Mouse (Mus musculus) ES-Bruce4 (cell line): ENCODE measurements around the gene Defb20. TPM values are rescaled to one million over a fixed set of nuclear protein-coding genes. Genes with fewer than 3 reads are reported as not detected.

Experiments used
- H3K27ac ChIP-seq: 2 replicates; pipeline ENCODE4 v1.5.1; 2012; ENCODE audit warnings: low read length, inconsistent platforms; ENCODE audit not compliant: insufficient read depth
- H3K27me3 ChIP-seq: 2 replicates; pipeline ENCODE4 v1.6.1; 2012; ENCODE audit warnings: mild to moderate bottlenecking, low read length, inconsistent platforms; ENCODE audit not compliant: control insufficient read depth, poor library complexity, insufficient read depth, severe bottlenecking
- H3K36me3 ChIP-seq: 2 replicates; pipeline ENCODE4 v1.6.1; 2012; ENCODE audit warnings: inconsistent platforms, mild to moderate bottlenecking, low read length, moderate library complexity; ENCODE audit not compliant: control insufficient read depth, poor library complexity, insufficient read depth, severe bottlenecking
- H3K4me1 ChIP-seq: one replicate; pipeline ENCODE4 v1.8.1; 2011; ENCODE audit warnings: low read length; ENCODE audit not compliant: control insufficient read depth, insufficient read depth
- H3K4me3 ChIP-seq: 2 replicates; pipeline ENCODE4 v1.5.1; 2011; ENCODE audit warnings: low read depth, mild to moderate bottlenecking, low read length
- H3K9ac ChIP-seq: 2 replicates; pipeline ENCODE4 v1.6.1; 2012; ENCODE audit warnings: low read depth, mild to moderate bottlenecking, inconsistent platforms; ENCODE audit not compliant: poor library complexity, severe bottlenecking
- H3K9me3 ChIP-seq: replicated peaks from 2 replicates; pipeline ENCODE4 v1.6.1; 2012; ENCODE audit warnings: mild to moderate bottlenecking, low read length, inconsistent platforms; ENCODE audit not compliant: control insufficient read depth, poor library complexity, insufficient read depth, severe bottlenecking
- CTCF ChIP-seq: IDR thresholded peaks from one replicate; pipeline ENCODE4 v1.8.1; 2011; ENCODE audit warnings: low read depth, low read length
- EP300 ChIP-seq: IDR thresholded peaks from 2 replicates; pipeline ENCODE4 v1.6.1; 2011; ENCODE audit warnings: low read depth, low read length; ENCODE audit not compliant: insufficient read depth
- POLR2A ChIP-seq: IDR thresholded peaks from one replicate; pipeline ENCODE4 v1.8.1; 2011; ENCODE audit warnings: low read length; ENCODE audit not compliant: insufficient read depth
- polyA plus RNA-seq: library from polyadenylated mRNA; stranded (reverse); fragments of >200 nt; gene quantifications from 2 replicates; pipeline ENCODE4 v1.2.4, GENCODE M21; 2011; ENCODE audit warnings: low read depth; ENCODE audit not compliant: missing spikeins, insufficient read depth, insufficient read length

Defb20 gene
- polyA plus RNA-seq, 1 experiment, result not detected

DNA sequence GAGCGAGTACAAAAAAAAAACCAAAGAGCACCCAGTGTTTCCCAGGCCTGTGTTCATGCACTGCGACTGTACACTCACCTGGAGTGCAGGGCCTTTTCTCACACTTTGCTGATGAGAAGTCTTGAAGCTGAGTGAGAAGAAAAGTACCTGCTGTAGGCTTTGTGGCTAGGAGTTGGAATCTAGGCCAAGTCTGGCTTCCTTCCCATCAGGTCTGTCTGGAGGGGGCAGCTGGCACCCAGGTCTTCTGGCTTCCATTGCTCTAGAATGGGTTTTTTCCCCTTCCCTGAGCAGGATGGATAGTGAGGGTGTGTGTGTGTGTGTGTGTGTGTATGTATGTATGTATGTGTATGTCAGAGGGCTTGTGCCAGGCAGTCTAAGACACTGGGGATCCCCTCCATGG, 37.0 kb upstream of the Defb20 start:
- no peak overlapping the region for H3K4me3 ChIP-seq
- no peaks in the 10 kb centered on the region for H3K27me3 ChIP-seq
- no peaks in the 10 kb centered on the region for H3K9me3 ChIP-seq
- H3K36me3 ChIP-seq, result no peaks in the 10 kb centered on the region
- H3K9ac ChIP-seq, result no peak overlapping the region
- TF ChIP-seq EP300 (no peak), CTCF (no peak), POLR2A (no peak)
- H3K4me1 ChIP-seq, result no peaks in the 10 kb centered on the region
- no peak overlapping the region for H3K27ac ChIP-seq

DNA sequence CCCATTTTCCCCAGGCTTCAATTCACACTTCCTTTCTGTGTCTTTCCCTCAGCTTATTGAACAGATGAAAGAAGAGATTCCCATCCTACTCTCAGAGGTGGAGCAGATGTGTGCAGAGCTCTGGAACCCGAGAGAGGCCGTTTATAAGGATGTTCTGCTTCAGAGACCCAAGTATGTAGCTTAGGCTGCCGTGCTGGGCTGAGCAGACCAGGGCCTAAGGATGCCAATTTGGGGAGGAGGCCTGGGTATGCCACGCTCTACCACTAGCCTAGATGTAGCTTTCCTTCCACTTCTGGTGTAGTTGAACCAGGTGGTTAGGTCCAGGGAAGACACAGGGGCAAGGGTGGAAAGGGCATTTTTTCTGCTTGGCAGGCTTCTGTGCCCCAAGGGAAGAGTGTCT, 34.5 kb upstream of the Defb20 start:
- H3K4me1 ChIP-seq, result no peaks in the 10 kb centered on the region
- no peaks in the 10 kb centered on the region for H3K36me3 ChIP-seq
- no peak overlapping the region for H3K9ac ChIP-seq
- TF ChIP-seq CTCF, result no peak
- no peak for TF ChIP-seq POLR2A
- TF ChIP-seq EP300, result no peak
- H3K9me3 ChIP-seq, result no peaks in the 10 kb centered on the region
- H3K27ac ChIP-seq, result no peak overlapping the region
- no peak overlapping the region for H3K4me3 ChIP-seq
- no peaks in the 10 kb centered on the region for H3K27me3 ChIP-seq

DNA sequence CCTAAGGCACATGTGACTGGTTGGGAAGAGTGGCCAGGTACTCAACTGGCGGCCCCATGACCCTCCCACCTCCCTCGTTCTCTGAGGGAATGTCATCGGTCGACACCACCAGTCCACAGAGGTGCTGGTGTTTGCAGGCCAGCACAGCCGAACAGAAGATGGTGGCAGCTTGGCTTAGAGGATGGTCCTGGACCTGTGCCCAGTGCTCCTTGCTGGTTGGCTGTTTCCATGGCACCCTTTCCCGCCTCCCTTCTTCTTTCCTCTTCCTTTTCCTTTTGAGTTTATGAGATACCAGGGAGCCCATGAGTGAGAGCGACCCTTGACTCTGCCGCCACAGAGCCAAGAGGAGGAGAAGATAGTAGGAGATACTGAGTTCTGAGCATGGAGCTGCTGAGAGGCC, 33.6 kb upstream of the Defb20 start:
- Histone ChIP-seq H3K9me3 (no peaks in the 10 kb centered on the region), H3K27ac (no peak overlapping the region), H3K36me3 (no peaks in the 10 kb centered on the region), H3K4me3 (no peak overlapping the region), H3K9ac (no peak overlapping the region), H3K27me3 (no peaks in the 10 kb centered on the region), H3K4me1 (no peaks in the 10 kb centered on the region)
- TF ChIP-seq POLR2A (no peak), EP300 (no peak), CTCF (no peak)

DNA sequence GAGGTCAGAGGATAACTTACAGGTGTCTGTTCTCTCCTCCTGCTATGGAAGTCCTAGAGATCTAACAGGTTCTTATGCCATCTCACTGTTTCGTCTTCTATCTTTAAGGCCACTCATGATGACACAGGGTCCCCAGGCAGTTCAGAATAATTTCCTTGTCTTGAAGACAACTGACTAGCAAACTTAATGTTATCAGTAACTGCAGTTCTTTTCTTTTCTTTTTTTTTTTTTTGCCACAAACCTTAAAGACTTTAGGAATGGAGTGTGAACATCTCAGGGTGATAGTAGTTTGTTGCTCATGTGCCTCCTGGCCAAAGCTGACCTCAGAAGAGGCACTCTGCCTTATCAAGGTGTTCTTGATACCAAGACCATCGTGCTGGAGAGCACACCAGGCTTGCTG, 30.2 kb upstream of the Defb20 start:
- H3K4me3 ChIP-seq, result no peak overlapping the region
- no peaks in the 10 kb centered on the region for H3K4me1 ChIP-seq
- no peaks in the 10 kb centered on the region for H3K9me3 ChIP-seq
- H3K36me3 ChIP-seq, result no peaks in the 10 kb centered on the region
- no peaks in the 10 kb centered on the region for H3K27me3 ChIP-seq
- TF ChIP-seq POLR2A, result no peak
- no peak for TF ChIP-seq CTCF
- TF ChIP-seq EP300, result no peak
- no peak overlapping the region for H3K9ac ChIP-seq
- H3K27ac ChIP-seq, result no peak overlapping the region

DNA sequence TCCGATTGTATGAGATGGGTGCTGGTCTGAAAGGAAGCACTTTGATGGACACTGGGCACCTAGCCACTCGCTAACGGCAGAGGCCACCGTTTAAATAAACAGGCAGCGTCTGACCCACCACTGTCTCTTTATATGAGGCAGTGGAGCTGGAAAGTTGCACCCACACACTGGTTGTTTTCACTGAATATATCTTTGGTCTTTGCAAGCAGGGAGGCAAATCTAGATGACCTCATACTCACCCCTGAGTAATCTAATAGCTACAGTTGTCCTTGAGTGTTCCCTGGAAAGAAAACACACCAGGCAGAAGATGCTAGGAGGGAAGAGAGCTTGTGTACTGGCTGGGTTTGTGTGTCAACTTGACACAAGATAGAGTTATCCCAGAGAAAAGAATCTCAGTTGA, 29.4 kb upstream of the Defb20 start:
- no peaks in the 10 kb centered on the region for H3K9me3 ChIP-seq
- no peak overlapping the region for H3K27ac ChIP-seq
- no peaks in the 10 kb centered on the region for H3K27me3 ChIP-seq
- H3K4me3 ChIP-seq, result no peak overlapping the region
- TF ChIP-seq POLR2A (no peak), EP300 (no peak), CTCF (no peak)
- no peaks in the 10 kb centered on the region for H3K4me1 ChIP-seq
- H3K9ac ChIP-seq, result no peak overlapping the region
- no peaks in the 10 kb centered on the region for H3K36me3 ChIP-seq

DNA sequence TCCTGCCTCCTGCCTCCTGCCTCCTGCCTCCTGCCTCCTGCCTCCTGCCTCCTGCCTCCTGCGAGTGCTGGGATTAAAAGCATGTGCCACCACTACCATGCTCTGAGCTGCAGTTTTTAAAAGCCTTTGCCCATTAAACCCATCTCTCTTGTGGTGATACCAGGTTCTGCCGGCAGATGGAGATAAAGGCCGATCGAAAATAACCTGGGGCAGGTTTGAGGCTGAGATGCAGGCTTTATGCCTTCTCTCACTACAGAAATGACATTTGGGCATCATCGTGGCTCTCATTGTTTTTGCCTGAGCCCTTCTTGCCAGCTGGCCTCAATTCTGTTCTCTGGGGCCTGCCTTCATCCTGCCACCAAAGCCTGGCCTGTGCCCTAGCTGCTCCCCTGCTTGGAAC, 26.6 kb upstream of the Defb20 start:
- no peaks in the 10 kb centered on the region for H3K36me3 ChIP-seq
- H3K27ac ChIP-seq, result no peak overlapping the region
- no peaks in the 10 kb centered on the region for H3K4me1 ChIP-seq
- no peak overlapping the region for H3K9ac ChIP-seq
- no peaks in the 10 kb centered on the region for H3K9me3 ChIP-seq
- H3K4me3 ChIP-seq, result no peak overlapping the region
- TF ChIP-seq CTCF, result peak; percentile 37
- no peak for TF ChIP-seq POLR2A
- H3K27me3 ChIP-seq, result no peaks in the 10 kb centered on the region
